Mouse (Mus musculus): Measurements from ENCODE around the gene Sin3a.

- TF ChIP-seq CTCF (IDR thresholded peaks at IDR 0.05; ENCODE audit: borderline replicate concordance, extremely low read depth, insufficient read depth, insufficient read length) = no peak
- TF ChIP-seq POLR2A (IDR thresholded peaks at IDR 0.05; ENCODE audit: borderline replicate concordance, extremely low read depth, insufficient read depth, insufficient read length, poor library complexity, severe bottlenecking) = no peak
These were observed 67.7 kb downstream of the Sin3a start for GRCm38 (mm10) chr9:57139571-57139970.

All from brain, embryonic 14.5 days (tissue).